Mouse (Mus musculus): ENCODE results near the gene Itk. TPM values are rescaled to one million over a fixed set of nuclear protein-coding genes. Genes with fewer than 3 reads are reported as not detected.

Itk gene
- polyA plus RNA-seq, 1 experiment from 2014 or later, result not detected

GRCm38 (mm10) chr11:46301579-46302248 lies 87.6 kb downstream of the Itk start:
- no peaks in the 10 kb centered on the region for H3K9me3 ChIP-seq
- H3K36me3 ChIP-seq, result no peaks in the 10 kb centered on the region
- H3K27me3 ChIP-seq, result no peaks in the 10 kb centered on the region
- peaks cover 20% of the 10 kb centered on the region for H3K4me1 ChIP-seq (replicated peaks)
- ATAC-seq (ENCODE audit: low FRiP score, low read depth), result no peak
- 78% methylated on average over 23 of the region's 23 CpGs for WGBS
- no peak overlapping the region for H3K27ac ChIP-seq (replicated peaks)
- H3K9ac ChIP-seq, result no peak overlapping the region
- no peak overlapping the region for H3K4me3 ChIP-seq
- no peak overlapping the region for H3K4me2 ChIP-seq

GRCm38 (mm10) chr11:46299901-46300300 lies 89.4 kb downstream of the Itk start:
- no peaks in the 10 kb centered on the region for H3K36me3 ChIP-seq
- 82% methylated on average over 6 of the region's 6 CpGs for WGBS
- ATAC-seq (ENCODE audit: low FRiP score, low read depth), result no peak
- no peak overlapping the region for H3K9ac ChIP-seq
- H3K4me3 ChIP-seq, result no peak overlapping the region
- no peak overlapping the region for H3K4me2 ChIP-seq
- H3K9me3 ChIP-seq, result no peaks in the 10 kb centered on the region
- H3K27ac ChIP-seq (replicated peaks), result no peak overlapping the region
- no peaks in the 10 kb centered on the region for H3K27me3 ChIP-seq
- peaks cover 11% of the 10 kb centered on the region for H3K4me1 ChIP-seq (replicated peaks)

GRCm38 (mm10) chr11:46298889-46299785 lies 90.2 kb downstream of the Itk start:
- H3K27ac ChIP-seq (replicated peaks), result no peak overlapping the region
- H3K4me3 ChIP-seq, result no peak overlapping the region
- H3K9me3 ChIP-seq, result no peaks in the 10 kb centered on the region
- 72% methylated on average over 13 of the region's 13 CpGs for WGBS
- H3K4me1 ChIP-seq (replicated peaks), result peaks cover 9% of the 10 kb centered on the region
- no peak for ATAC-seq (ENCODE audit: low FRiP score, low read depth)
- no peaks in the 10 kb centered on the region for H3K36me3 ChIP-seq
- no peak overlapping the region for H3K4me2 ChIP-seq
- no peak overlapping the region for H3K9ac ChIP-seq
- H3K27me3 ChIP-seq, result no peaks in the 10 kb centered on the region

GRCm38 (mm10) chr11:46294390-46294789 lies 94.9 kb downstream of the Itk start:
- peak; percentile 54; the same call in 1 of the 2 replicates for ATAC-seq (ENCODE audit: low FRiP score, low read depth)
- Histone ChIP-seq H3K27me3 (no peaks in the 10 kb centered on the region), H3K27ac (replicated peaks) (no peak overlapping the region), H3K9me3 (no peaks in the 10 kb centered on the region), H3K36me3 (peaks cover 9% of the 10 kb centered on the region), H3K4me3 (no peak overlapping the region), H3K9ac (no peak overlapping the region), H3K4me2 (no peak overlapping the region), H3K4me1 (replicated peaks) (peaks cover 15% of the 10 kb centered on the region)
- 57% methylated on average over 11 of the region's 11 CpGs for WGBS

GRCm38 (mm10) chr11:46293491-46293890 lies 95.8 kb downstream of the Itk start:
- Histone ChIP-seq H3K4me2 (no peak overlapping the region), H3K27me3 (no peaks in the 10 kb centered on the region), H3K9me3 (no peaks in the 10 kb centered on the region), H3K4me1 (replicated peaks) (peaks cover 10% of the 10 kb centered on the region), H3K9ac (no peak overlapping the region), H3K4me3 (no peak overlapping the region), H3K27ac (replicated peaks) (no peak overlapping the region), H3K36me3 (peaks cover 18% of the 10 kb centered on the region)
- WGBS, result 91% methylated on average over 5 of the region's 5 CpGs
- ATAC-seq (ENCODE audit: low FRiP score, low read depth), result no peak

- no peak overlapping the region for H3K4me3 ChIP-seq
- peaks cover 10% of the 10 kb centered on the region for H3K4me1 ChIP-seq (replicated peaks)
- H3K9me3 ChIP-seq, result no peaks in the 10 kb centered on the region
- H3K27me3 ChIP-seq, result no peaks in the 10 kb centered on the region
- 19% methylated on average over 10 of the region's 10 CpGs for WGBS
- H3K36me3 ChIP-seq, result peaks cover 31% of the 10 kb centered on the region
- no peak overlapping the region; the same call in 1 of the 2 replicates for H3K27ac ChIP-seq (replicated peaks)
- no peak overlapping the region for H3K4me2 ChIP-seq
- H3K9ac ChIP-seq, result no peak overlapping the region
- peak; percentile 53 for ATAC-seq (ENCODE audit: low FRiP score, low read depth)
Observed at GRCm38 (mm10) chr11:46290988-46291405, 98.3 kb downstream of the Itk start.

- no peaks in the 10 kb centered on the region for H3K27me3 ChIP-seq
- H3K9me3 ChIP-seq, result no peaks in the 10 kb centered on the region
- no peak overlapping the region for H3K4me3 ChIP-seq
- no peak for ATAC-seq (ENCODE audit: low FRiP score, low read depth)
- peaks cover 39% of the 10 kb centered on the region for H3K36me3 ChIP-seq
- H3K27ac ChIP-seq (replicated peaks), result no peak overlapping the region
- H3K4me1 ChIP-seq (replicated peaks), result peaks cover 10% of the 10 kb centered on the region
- no peak overlapping the region for H3K4me2 ChIP-seq
- WGBS, result 83% methylated on average over 9 of the region's 9 CpGs
- no peak overlapping the region for H3K9ac ChIP-seq
Observed at GRCm38 (mm10) chr11:46289561-46289960, 99.8 kb downstream of the Itk start.

GRCm38 (mm10) chr11:46289022-46289421 lies 100.3 kb downstream of the Itk start:
- no peaks in the 10 kb centered on the region for H3K27me3 ChIP-seq
- H3K27ac ChIP-seq (replicated peaks), result no peak overlapping the region
- ATAC-seq (ENCODE audit: low FRiP score, low read depth), result no peak

GRCm38 (mm10) chr11:46288091-46288490 lies 101.2 kb downstream of the Itk start:
- ATAC-seq (ENCODE audit: low FRiP score, low read depth), result no peak
- Histone ChIP-seq H3K27me3 (no peaks in the 10 kb centered on the region), H3K4me2 (no peak overlapping the region), H3K9ac (no peak overlapping the region), H3K4me1 (replicated peaks) (peaks cover 10% of the 10 kb centered on the region), H3K36me3 (peaks cover 54% of the 10 kb centered on the region), H3K27ac (replicated peaks) (no peak overlapping the region), H3K4me3 (no peak overlapping the region), H3K9me3 (no peaks in the 10 kb centered on the region)
- 75% methylated on average over 5 of the region's 5 CpGs for WGBS

More at GRCm38 (mm10) chr11:46289022-46289421, 100.3 kb downstream of the Itk start:
- H3K36me3 ChIP-seq, result peaks cover 44% of the 10 kb centered on the region
- H3K4me2 ChIP-seq, result no peak overlapping the region
- WGBS, result 32% methylated on average over 4 of the region's 4 CpGs
- H3K4me1 ChIP-seq (replicated peaks), result peaks cover 10% of the 10 kb centered on the region
- H3K4me3 ChIP-seq, result no peak overlapping the region
- no peak overlapping the region for H3K9ac ChIP-seq
- no peaks in the 10 kb centered on the region for H3K9me3 ChIP-seq

GRCm38 (mm10) chr11:46286803-46287202 lies 102.5 kb downstream of the Itk start:
- no peak overlapping the region for H3K27ac ChIP-seq (replicated peaks)
- H3K27me3 ChIP-seq, result no peaks in the 10 kb centered on the region
- H3K36me3 ChIP-seq, result peaks cover 66% of the 10 kb centered on the region
- H3K4me1 ChIP-seq (replicated peaks), result peaks cover 10% of the 10 kb centered on the region
- ATAC-seq (ENCODE audit: low FRiP score, low read depth), result no peak
- WGBS, result 34% methylated on average over 6 of the region's 6 CpGs
- no peaks in the 10 kb centered on the region for H3K9me3 ChIP-seq
- H3K4me2 ChIP-seq, result no peak overlapping the region
- H3K4me3 ChIP-seq, result no peak overlapping the region
- H3K9ac ChIP-seq, result no peak overlapping the region

GRCm38 (mm10) chr11:46283800-46284199 lies 105.5 kb downstream of the Itk start:
- H3K27ac ChIP-seq (replicated peaks), result no peak overlapping the region
- H3K4me1 ChIP-seq (replicated peaks), result no peaks in the 10 kb centered on the region
- 92% methylated on average over 6 of the region's 6 CpGs for WGBS
- no peaks in the 10 kb centered on the region for H3K27me3 ChIP-seq
- H3K9me3 ChIP-seq, result no peaks in the 10 kb centered on the region
- no peak overlapping the region for H3K4me3 ChIP-seq
- no peak overlapping the region for H3K4me2 ChIP-seq
- H3K36me3 ChIP-seq, result peaks cover 71% of the 10 kb centered on the region
- no peak for ATAC-seq (ENCODE audit: low FRiP score, low read depth)
- no peak overlapping the region for H3K9ac ChIP-seq

GRCm38 (mm10) chr11:46282612-46283011 lies 106.7 kb downstream of the Itk start:
- no peaks in the 10 kb centered on the region for H3K27me3 ChIP-seq
- peaks cover 71% of the 10 kb centered on the region for H3K36me3 ChIP-seq
- H3K9ac ChIP-seq, result no peak overlapping the region
- H3K4me3 ChIP-seq, result no peak overlapping the region
- no peak overlapping the region for H3K4me2 ChIP-seq
- no peaks in the 10 kb centered on the region for H3K4me1 ChIP-seq (replicated peaks)
- no peak overlapping the region for H3K27ac ChIP-seq (replicated peaks)
- ATAC-seq (ENCODE audit: low FRiP score, low read depth), result no peak
- WGBS, result 96% methylated on average over 5 of the region's 5 CpGs
- H3K9me3 ChIP-seq, result no peaks in the 10 kb centered on the region
